Mouse (Mus musculus) urinary bladder, adult 18-20 months (tissue): ENCODE data around the gene Lrrc3c.
"Not testable (repeated sequence)": the region's sequence is repeated elsewhere in the genome, so short reads cannot be mapped to it uniquely, and the experiment has no call there.

Experiments
- DNase-seq, 2 experiments: peaks; one replicate each; pipeline ENCODE4 v3.0.0; 2022; ENCODE audit warnings: low spot score in 2 of 2, mixed read lengths in 2 of 2

The Lrrc3c gene

GRCm38 (mm10) chr11:98586087-98586891 lies 11.8 kb upstream of the Lrrc3c start:
- no peak for DNase-seq

GRCm38 (mm10) chr11:98586892-98587563 lies 11.1 kb upstream of the Lrrc3c start, which contains the start of gene Ormdl3:
TSS of gene Ormdl3 (minus strand) at chr11:98587368.
- peak; percentile 97 to 98 for DNase-seq

DNA sequence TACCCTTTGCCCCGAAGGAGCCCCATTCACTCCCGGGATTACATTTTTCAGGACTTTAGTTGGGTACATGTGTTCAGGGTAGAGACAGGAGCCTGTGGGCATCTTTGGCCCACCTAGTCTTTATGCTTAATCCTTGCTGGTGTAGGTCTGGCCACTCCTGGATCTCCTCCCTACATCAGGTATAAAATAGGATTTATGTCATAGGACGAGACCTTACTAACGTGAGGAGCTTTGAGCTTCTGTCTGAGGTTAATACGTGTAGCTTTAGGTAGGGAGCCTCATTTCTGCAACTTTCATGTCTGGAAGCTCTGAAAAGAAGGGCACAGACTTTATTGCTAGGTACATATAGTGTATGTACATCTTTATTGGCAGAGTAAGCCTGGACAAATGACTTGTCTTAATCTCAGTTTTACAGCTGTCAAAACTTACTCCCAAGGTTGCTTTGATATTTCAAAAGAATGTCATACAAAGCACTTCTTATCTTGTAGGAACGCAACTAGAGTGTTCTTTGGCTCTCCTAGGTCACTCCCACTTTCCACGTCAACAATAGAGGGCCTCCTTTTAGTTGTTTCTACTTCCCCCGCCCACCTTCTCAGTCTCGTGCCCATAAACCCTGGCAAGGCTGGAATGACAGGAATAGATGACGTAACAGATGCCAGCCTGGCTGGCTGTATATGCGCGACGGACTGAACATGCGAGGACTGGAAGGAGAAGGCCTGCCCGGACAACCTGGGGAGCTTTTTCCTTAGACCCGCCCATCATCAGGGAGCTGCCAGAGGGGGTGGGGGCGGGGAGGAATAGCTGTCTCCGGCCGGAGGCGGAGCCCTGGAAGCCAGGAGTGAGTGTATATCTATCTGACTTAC lies 10.2 kb upstream of the Lrrc3c start:
- peak; percentile 77 to 80 for DNase-seq

GRCm38 (mm10) chr11:98588833-98589281 lies 9.2 kb upstream of the Lrrc3c start:
- no peak for DNase-seq

GRCm38 (mm10) chr11:98589306-98589705 lies 8.8 kb upstream of the Lrrc3c start:
- no peak for DNase-seq

GRCm38 (mm10) chr11:98590548-98591445 lies 7.3 kb upstream of the Lrrc3c start:
- no peak for DNase-seq

DNA sequence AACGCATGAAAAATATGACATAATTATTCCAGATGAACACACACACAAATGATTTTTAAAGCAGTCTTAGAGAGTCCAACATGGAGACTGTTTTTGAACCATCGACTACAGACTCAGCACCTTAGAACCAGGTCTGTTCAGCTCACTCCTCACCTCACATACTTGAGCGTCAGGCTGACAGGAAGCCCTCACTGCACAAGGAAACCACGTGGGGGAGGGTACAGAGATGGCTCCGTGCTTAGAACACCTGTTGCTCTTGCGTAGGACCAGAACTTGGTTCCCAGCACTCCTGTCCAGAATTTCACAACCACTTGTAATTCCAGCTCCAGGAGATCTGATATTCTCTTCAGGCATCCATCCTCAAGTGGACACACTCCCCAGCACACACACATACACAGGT lies 3.1 kb upstream of the Lrrc3c start:
- no peak for DNase-seq

GRCm38 (mm10) chr11:98595473-98595872 lies 2.6 kb upstream of the Lrrc3c start:
- no peak for DNase-seq

DNA sequence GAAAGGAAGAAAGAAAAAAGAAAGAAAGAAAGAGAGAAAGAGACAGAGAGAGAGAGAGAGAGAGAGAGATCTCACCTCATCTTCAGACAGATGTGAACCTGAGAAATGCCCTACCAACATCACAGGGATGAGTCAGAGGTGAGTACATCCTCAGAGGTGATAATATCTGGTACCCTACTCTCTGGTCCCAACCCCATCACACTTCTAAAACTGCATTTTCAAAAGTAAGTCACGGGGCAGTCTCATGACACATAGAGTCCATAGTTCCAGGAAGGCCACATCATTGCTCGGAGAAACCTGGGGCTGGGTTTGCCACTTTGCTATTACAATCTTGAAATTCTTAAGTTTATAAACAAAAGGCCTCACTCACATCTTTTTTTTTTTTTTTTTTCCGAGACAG lies 2.1 kb upstream of the Lrrc3c start:
- no peak for DNase-seq

- DNase-seq = no peak
Measured at GRCm38 (mm10) chr11:98597363-98597762, 728 bp upstream of the Lrrc3c start.

DNA sequence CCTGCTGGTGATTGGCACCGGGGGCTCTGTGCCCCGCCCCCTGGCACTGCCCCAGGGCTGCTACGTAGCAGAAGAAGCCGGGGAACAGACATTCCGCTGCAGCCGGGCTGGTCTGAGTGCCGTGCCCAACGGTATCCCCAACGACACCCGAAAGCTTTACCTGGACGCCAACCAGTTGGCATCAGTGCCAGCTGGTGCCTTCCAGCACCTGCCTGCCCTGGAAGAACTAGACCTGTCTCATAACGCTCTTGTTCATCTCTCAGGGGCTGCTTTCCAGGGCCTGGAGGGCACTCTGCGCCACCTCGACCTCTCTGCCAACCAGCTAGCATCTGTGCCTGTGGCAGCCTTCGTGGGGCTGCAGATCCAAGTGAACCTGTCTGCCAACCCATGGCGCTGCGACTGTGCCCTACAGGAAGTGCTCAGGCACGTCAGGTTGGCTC lies 780 bp downstream of the Lrrc3c start:
- no peak for DNase-seq

DNA sequence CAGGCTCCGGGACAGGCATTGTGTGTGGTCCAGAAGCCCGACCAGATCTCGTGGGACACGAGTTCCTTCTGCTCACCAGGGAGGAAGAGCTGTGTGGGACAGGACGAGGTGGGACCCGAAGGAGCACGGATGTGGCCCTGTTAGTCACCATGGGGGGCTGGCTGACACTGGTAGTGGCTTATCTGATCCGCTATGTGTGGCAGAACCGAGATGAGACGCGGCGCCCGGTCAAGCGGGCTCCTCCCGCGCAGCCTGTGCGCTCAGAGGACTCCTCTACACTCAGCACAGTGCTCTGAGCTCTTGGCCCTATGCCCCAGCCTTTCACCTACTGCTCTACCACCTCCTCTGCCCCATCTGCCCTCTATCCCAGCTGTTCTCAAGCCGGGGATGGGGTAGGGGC lies 1.2 kb downstream of the Lrrc3c start:
- no peak for DNase-seq

DNA sequence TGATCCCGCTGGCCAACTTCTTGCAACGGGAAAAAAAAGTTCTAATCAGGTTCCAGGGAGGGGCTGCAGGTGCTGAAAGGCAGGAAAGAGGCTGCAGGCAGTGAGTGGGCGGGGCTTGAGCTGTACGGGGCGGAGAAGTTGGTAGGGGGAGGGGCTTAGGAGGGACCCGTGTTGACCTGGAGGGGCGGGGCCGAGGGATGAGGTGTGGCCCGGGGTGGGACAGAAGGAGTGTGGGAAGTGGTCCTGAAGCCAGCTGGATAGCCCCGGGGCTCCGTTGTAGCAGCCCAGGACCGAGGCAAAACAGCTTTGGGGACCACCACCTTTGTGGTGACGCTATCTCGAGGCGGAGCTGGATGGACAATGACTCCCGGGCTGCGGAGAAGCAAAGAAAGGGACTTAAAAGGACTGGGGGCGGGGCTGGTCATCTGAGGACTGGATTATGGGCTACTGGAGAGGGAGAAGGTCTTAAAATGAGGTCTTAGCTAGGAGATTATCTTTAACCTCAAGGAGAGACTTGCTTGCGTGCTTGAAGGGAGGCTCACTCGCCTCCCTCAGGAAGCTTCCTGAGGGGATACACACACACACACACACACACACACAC lies 4.1 kb downstream of the Lrrc3c start:
- DNase-seq = no peak

DNA sequence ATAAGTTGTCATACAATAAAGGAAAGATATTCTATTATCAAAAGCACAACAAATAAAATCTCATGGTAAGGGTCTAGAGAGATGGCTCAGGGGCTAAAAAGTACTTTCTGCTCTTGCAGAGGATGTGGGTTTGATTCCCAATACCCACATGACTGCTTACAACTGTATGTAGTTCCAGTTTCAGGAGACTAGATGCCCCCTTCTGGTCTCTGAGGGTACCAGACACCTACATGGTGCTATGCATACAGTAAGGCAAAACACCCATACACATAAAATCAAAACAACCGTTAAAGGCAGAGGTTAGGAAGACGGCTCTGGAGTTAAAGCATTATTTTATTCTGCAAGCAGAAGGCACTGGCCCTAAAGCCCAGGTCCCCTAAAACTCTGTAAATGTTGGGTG lies 5.9 kb downstream of the Lrrc3c start:
- no peak for DNase-seq

- DNase-seq = not testable (repeated sequence)
Measured at GRCm38 (mm10) chr11:98604911-98605310, 6.8 kb downstream of the Lrrc3c start.

- no peak for DNase-seq
Measured at GRCm38 (mm10) chr11:98606763-98607162, 8.7 kb downstream of the Lrrc3c start.

GRCm38 (mm10) chr11:98620791-98621190 lies 22.7 kb downstream of the Lrrc3c start:
- no peak for DNase-seq

DNA sequence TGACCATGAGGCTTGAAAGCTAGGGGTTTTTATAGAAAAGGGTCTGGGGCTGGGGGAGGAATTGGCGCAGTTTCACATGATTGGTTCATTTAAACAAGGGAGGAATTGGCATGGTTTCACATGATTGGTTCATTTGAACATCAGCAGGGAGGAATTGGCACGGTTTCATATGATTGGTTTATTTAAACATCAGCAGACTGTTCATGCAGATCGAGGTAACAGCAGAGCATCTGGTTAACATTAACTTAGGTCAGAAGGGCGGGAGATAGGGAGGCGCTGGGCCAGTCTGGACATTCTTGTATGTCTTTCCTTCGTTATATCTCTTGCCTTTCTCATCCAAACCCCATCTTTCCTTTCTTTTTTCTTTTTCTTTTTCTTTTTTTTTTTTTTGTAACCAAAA lies 25.9 kb downstream of the Lrrc3c start:
- not testable (repeated sequence) for DNase-seq

DNA sequence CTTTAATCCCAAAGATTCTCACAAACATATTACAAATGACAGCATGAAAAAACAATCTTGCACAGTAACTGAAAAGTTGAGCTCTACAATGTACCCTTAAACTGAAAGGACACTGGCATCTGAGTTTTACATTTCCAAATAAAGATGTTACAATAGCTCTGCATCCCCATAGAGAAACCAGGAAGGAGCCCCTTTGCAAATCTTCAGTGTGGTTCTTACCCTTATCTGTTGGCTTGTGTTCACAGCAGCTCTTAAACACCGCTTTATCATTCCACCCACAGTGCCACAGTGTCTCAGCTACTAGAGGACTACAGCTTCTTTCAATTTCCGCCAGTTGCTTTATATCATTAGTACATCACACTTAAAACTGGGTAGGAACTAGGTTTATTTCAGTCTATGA lies 26.3 kb downstream of the Lrrc3c start:
- DNase-seq = not testable (repeated sequence)

- no peak for DNase-seq
Measured at GRCm38 (mm10) chr11:98625611-98626410, 27.7 kb downstream of the Lrrc3c start, which contains the start of the genes Gm12355 and Gsdma3. TSS of gene Gm12355 (minus strand) at chr11:98625661. TSS of gene Gsdma3 (plus strand) at chr11:98626360.
